11 mouse cellular contexts compared by ENCODE assay signal in the genomic region with DNA sequence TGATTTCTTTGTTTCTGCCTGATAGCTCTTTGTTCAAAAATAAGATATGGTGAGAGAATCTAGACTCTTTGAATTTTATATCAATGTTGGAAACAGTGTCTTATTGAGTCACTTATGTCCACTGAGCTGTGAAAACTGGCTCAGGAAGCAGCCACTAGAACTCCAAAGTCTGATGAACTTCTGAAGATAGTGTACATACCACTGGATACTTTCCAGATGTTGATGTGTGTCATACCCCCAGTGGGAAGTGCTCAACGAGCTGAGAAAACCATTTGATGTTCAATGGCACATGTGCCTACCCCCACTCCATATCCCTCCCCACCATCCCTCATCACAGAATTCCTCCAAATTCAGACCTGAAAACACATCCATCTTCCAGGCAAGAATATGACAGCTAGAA.
DNase-seq lines count a peak whose midpoint lies in the region; ATAC-seq lines count a peak whose summit lies in the region.
"Had no signal": no experiment of that assay in that cellular context is flagged by ENCODE, and none has a peak within 500 bp of the region (broad histone marks: within the 10 kb centered on the region; RNA-seq: fewer than 3 reads in every experiment).

No protein-coding gene starts in this region.

- no peaks in the 10 kb centered on the region for H3K27me3 ChIP-seq in intestine, embryonic 15.5 days (replicated peaks)
- no peaks in the 10 kb centered on the region for H3K27me3 ChIP-seq in intestine, embryonic 16.5 days (replicated peaks; ENCODE audit: control insufficient read depth, insufficient read depth, low read length)
- no peaks in the 10 kb centered on the region for H3K27me3 ChIP-seq in neural tube, embryonic 11.5 days (ENCODE audit: control insufficient read depth, insufficient read depth, low read length)
- no peaks in the 10 kb centered on the region for H3K27me3 ChIP-seq in hindbrain, embryonic 14.5 days (ENCODE audit: control insufficient read depth, insufficient read depth, low read length)
- H3K27me3 ChIP-seq in stomach, embryonic 15.5 days (replicated peaks), result no peaks in the 10 kb centered on the region

- H3K9me3 ChIP-seq in intestine, embryonic 15.5 days, result no peaks in the 10 kb centered on the region
- H3K9me3 ChIP-seq in intestine, embryonic 16.5 days (ENCODE audit: control insufficient read depth, low read length), result no peaks in the 10 kb centered on the region
- H3K9me3 ChIP-seq in neural tube, embryonic 11.5 days (ENCODE audit: control insufficient read depth, low read length), result no peaks in the 10 kb centered on the region
- H3K9me3 ChIP-seq in hindbrain, embryonic 14.5 days (ENCODE audit: control insufficient read depth, low read length), result no peaks in the 10 kb centered on the region
- no peaks in the 10 kb centered on the region for H3K9me3 ChIP-seq in stomach, embryonic 15.5 days

- 0 out of 2 replicates have a peak overlapping the region, but pooled peaks have one; percentile 32 for H3K27ac ChIP-seq in intestine, embryonic 15.5 days
- no peak overlapping the region for H3K27ac ChIP-seq in intestine, embryonic 16.5 days (ENCODE audit: low read length)
- H3K27ac ChIP-seq in neural tube, embryonic 11.5 days (ENCODE audit: low read depth, low read length), result peak overlapping the region; percentile 65
- H3K27ac ChIP-seq in hindbrain, embryonic 14.5 days, result peak overlapping the region; percentile 63
- peak overlapping the region; percentile 23; the same call in 1 of the 2 replicates for H3K27ac ChIP-seq in stomach, embryonic 15.5 days

- H3K36me3 ChIP-seq in intestine, embryonic 15.5 days, result no peaks in the 10 kb centered on the region
- H3K36me3 ChIP-seq in intestine, embryonic 16.5 days (ENCODE audit: control insufficient read depth, insufficient read depth, low read length), result no peaks in the 10 kb centered on the region
- no peaks in the 10 kb centered on the region; the same call in 1 of the 2 replicates for H3K36me3 ChIP-seq in neural tube, embryonic 11.5 days (ENCODE audit: control insufficient read depth, insufficient read depth, low read length)
- peaks cover 11% of the 10 kb centered on the region; the same call in 1 of the 2 replicates for H3K36me3 ChIP-seq in hindbrain, embryonic 14.5 days (replicated peaks; ENCODE audit: control insufficient read depth, insufficient read depth)
- peaks cover 4% of the 10 kb centered on the region; the same call in 1 of the 2 replicates for H3K36me3 ChIP-seq in stomach, embryonic 15.5 days

- H3K9ac ChIP-seq in intestine, embryonic 15.5 days, result no peak overlapping the region
- no peak overlapping the region for H3K9ac ChIP-seq in intestine, embryonic 16.5 days (ENCODE audit: low read depth, low read length)
- no peak overlapping the region for H3K9ac ChIP-seq in neural tube, embryonic 11.5 days (ENCODE audit: low read length)
- no peak overlapping the region for H3K9ac ChIP-seq in hindbrain, embryonic 14.5 days
- no peak overlapping the region for H3K9ac ChIP-seq in stomach, embryonic 15.5 days

- ATAC-seq in intestine, embryonic 15.5 days, result no peak
- ATAC-seq in intestine, embryonic 16.5 days, result no peak
- ATAC-seq in neural tube, embryonic 11.5 days (ENCODE audit: insufficient read depth, low FRiP score, low TSS enrichment), result no peak
- no peak; the same call in 1 of the 2 replicates for ATAC-seq in hindbrain, embryonic 14.5 days (ENCODE audit: low FRiP score)
- ATAC-seq in stomach, embryonic 15.5 days (ENCODE audit: insufficient read depth, low FRiP score, low read depth), result no peak

- H3K4me3 ChIP-seq in intestine, embryonic 15.5 days (replicated peaks), result no peak overlapping the region
- H3K4me3 ChIP-seq in intestine, embryonic 16.5 days (ENCODE audit: low read length), result no peak overlapping the region
- H3K4me3 ChIP-seq in neural tube, embryonic 11.5 days (ENCODE audit: low read depth, low read length), result no peak overlapping the region
- H3K4me3 ChIP-seq in hindbrain, embryonic 14.5 days (replicated peaks; ENCODE audit: low read length), result no peak overlapping the region
- H3K4me3 ChIP-seq in stomach, embryonic 15.5 days (replicated peaks), result no peak overlapping the region

- no peak for DNase-seq in neural tube, embryonic 11.5 days (ENCODE audit: low spot score)
- DNase-seq in neural tube, embryonic 10.5 days (ENCODE audit: extremely low spot score, low spot score), result no peak
- no peak for DNase-seq in hindbrain, embryonic 14.5 days (ENCODE audit: low spot score)
- DNase-seq in MN1 (ENCODE audit: low spot score), result no peak
- no peak for DNase-seq in right cerebral cortex, postnatal 4 days
- DNase-seq: cerebellum, postnatal 14 days; gastrocnemius, postnatal 10 days; thymus, postnatal 14 days had no signal

- H3K4me1 ChIP-seq in intestine, embryonic 15.5 days (replicated peaks), result no peaks in the 10 kb centered on the region
- no peaks in the 10 kb centered on the region for H3K4me1 ChIP-seq in intestine, embryonic 16.5 days (ENCODE audit: control insufficient read depth, insufficient read depth, low read length)
- peaks cover 2% of the 10 kb centered on the region; the same call in 1 of the 2 replicates for H3K4me1 ChIP-seq in neural tube, embryonic 11.5 days (ENCODE audit: control insufficient read depth, insufficient read depth, low read length)
- H3K4me1 ChIP-seq in hindbrain, embryonic 14.5 days (replicated peaks; ENCODE audit: control insufficient read depth, insufficient read depth, low read length), result peaks cover 17% of the 10 kb centered on the region
- H3K4me1 ChIP-seq in stomach, embryonic 15.5 days, result no peaks in the 10 kb centered on the region

- H3K4me2 ChIP-seq in intestine, embryonic 15.5 days (replicated peaks), result no peak overlapping the region
- no peak overlapping the region for H3K4me2 ChIP-seq in intestine, embryonic 16.5 days (ENCODE audit: low read depth, low read length)
- H3K4me2 ChIP-seq in neural tube, embryonic 11.5 days (ENCODE audit: low read depth), result no peak overlapping the region
- H3K4me2 ChIP-seq in hindbrain, embryonic 14.5 days (replicated peaks), result no peak overlapping the region
- H3K4me2 ChIP-seq in stomach, embryonic 15.5 days, result no peak overlapping the region

- 50% methylated on average over 1 of the region's 1 CpGs for WGBS in intestine, embryonic 15.5 days
- 40% methylated on average over 1 of the region's 1 CpGs for WGBS in intestine, embryonic 16.5 days
- WGBS in neural tube, embryonic 11.5 days, result 59% methylated on average over 1 of the region's 1 CpGs
- WGBS in hindbrain, embryonic 14.5 days, result 41% methylated on average over 1 of the region's 1 CpGs
- 30% methylated on average over 1 of the region's 1 CpGs for WGBS in stomach, embryonic 15.5 days
